7 mouse cellular contexts compared by ENCODE assay signal in genomic region chr12:91551773-91552526, GRCm38 (mm10). TPM values are rescaled to one million over a fixed set of nuclear protein-coding genes. Genes with fewer than 3 reads are reported as not detected.
DNase-seq lines count a peak whose midpoint lies in the region; ATAC-seq lines count a peak whose summit lies in the region.

No protein-coding gene starts in this region.

- peak; percentile 90 for DNase-seq in brain, adult 2 months (ENCODE audit: low read depth, low spot score)
- DNase-seq in heart, adult 8-10 months (ENCODE audit: low spot score) = peak; percentile 36
- peak; percentile 51 for DNase-seq in urinary bladder, postnatal 14 days (ENCODE audit: low spot score)

- WGBS in kidney, embryonic 14.5 days = 77% methylated on average over 19 of the region's 19 CpGs
- 51% methylated on average over 19 of the region's 19 CpGs for WGBS in limb, embryonic 13.5 days
- 41% methylated on average over 19 of the region's 19 CpGs for whole genome bisulfite sequencing in neural tube, embryonic 13.5 days

- H3K27ac ChIP-seq in kidney, embryonic 14.5 days (ENCODE audit: low read depth, low read length) = no peak overlapping the region
- no peak overlapping the region for H3K27ac ChIP-seq in limb, embryonic 13.5 days
- H3K27ac ChIP-seq in neural tube, embryonic 13.5 days (replicated peaks) = no peak overlapping the region

- H3K9ac ChIP-seq in kidney, embryonic 14.5 days (ENCODE audit: low read depth, low read length) = no peak overlapping the region
- no peak overlapping the region for H3K9ac ChIP-seq in limb, embryonic 13.5 days
- no peak overlapping the region for H3K9ac ChIP-seq in neural tube, embryonic 13.5 days

- peaks cover under 1% of the 10 kb centered on the region; the same call in 1 of the 2 replicates for H3K36me3 ChIP-seq in kidney, embryonic 14.5 days (ENCODE audit: control insufficient read depth, insufficient read depth, low read length)
- H3K36me3 ChIP-seq in limb, embryonic 13.5 days = peaks cover 18% of the 10 kb centered on the region
- peaks cover 3% of the 10 kb centered on the region; the same call in 1 of the 2 replicates for H3K36me3 ChIP-seq in neural tube, embryonic 13.5 days

- no peaks in the 10 kb centered on the region for H3K9me3 ChIP-seq in kidney, embryonic 14.5 days (ENCODE audit: control insufficient read depth, low read length)
- H3K9me3 ChIP-seq in limb, embryonic 13.5 days = no peaks in the 10 kb centered on the region
- no peaks in the 10 kb centered on the region for H3K9me3 ChIP-seq in neural tube, embryonic 13.5 days

- H3K4me2 ChIP-seq in kidney, embryonic 14.5 days (replicated peaks; ENCODE audit: low read depth, low read length) = no peak overlapping the region
- H3K4me2 ChIP-seq in limb, embryonic 13.5 days (replicated peaks) = peak overlapping the region; percentile 35
- peak overlapping the region; percentile 32 for H3K4me2 ChIP-seq in neural tube, embryonic 13.5 days

- no peaks in the 10 kb centered on the region for H3K27me3 ChIP-seq in kidney, embryonic 14.5 days (ENCODE audit: control insufficient read depth, insufficient read depth, low read length)
- H3K27me3 ChIP-seq in limb, embryonic 13.5 days = no peaks in the 10 kb centered on the region
- H3K27me3 ChIP-seq in neural tube, embryonic 13.5 days = no peaks in the 10 kb centered on the region

- no peaks in the 10 kb centered on the region for H3K4me1 ChIP-seq in kidney, embryonic 14.5 days (ENCODE audit: control insufficient read depth, insufficient read depth, low read length)
- peaks cover 8% of the 10 kb centered on the region for H3K4me1 ChIP-seq in limb, embryonic 13.5 days
- H3K4me1 ChIP-seq in neural tube, embryonic 13.5 days (replicated peaks) = peaks cover 12% of the 10 kb centered on the region

- ATAC-seq in common myeloid progenitor, adult 5-6 weeks (replicated peaks; ENCODE audit: low read depth, poor library complexity, severe bottlenecking) = peak; percentile 77; the same call in 1 of the 2 replicates
- peak; percentile 69; the same call in 1 of the 2 replicates for ATAC-seq in kidney, embryonic 14.5 days (ENCODE audit: low FRiP score, low TSS enrichment)
- ATAC-seq in limb, embryonic 13.5 days (ENCODE audit: low FRiP score, low read depth) = peak; percentile 87
- ATAC-seq in neural tube, embryonic 13.5 days (ENCODE audit: low read depth) = peak; percentile 92

- H3K4me3 ChIP-seq in kidney, embryonic 14.5 days (ENCODE audit: low read length) = no peak overlapping the region
- no peak overlapping the region for H3K4me3 ChIP-seq in limb, embryonic 13.5 days
- H3K4me3 ChIP-seq in neural tube, embryonic 13.5 days = no peak overlapping the region

RNA-seq across cellular contexts. Expression of gene Gtf2a1, which starts 38.3 kb away (rescaled TPM):
- total RNA-seq in common myeloid progenitor, adult 5-6 weeks (2017) = 35.4 and 44.0 TPM in 2 replicates
- 10 to 100 TPM; 24.5 to 31.5 (median 28.2) TPM for total RNA-seq in heart, adult 8-10 months (2022)
- 33.4 and 45.7 TPM in 2 replicates for polyA plus RNA-seq in kidney, embryonic 14.5 days (2014; fragmentation: Nextera tagmentation; extraction: Ambion mirVana)
- 47.6 and 50.4 TPM in 2 replicates for polyA plus RNA-seq in limb, embryonic 13.5 days (2015; fragmentation: Nextera tagmentation; extraction: Ambion mirVana)
- polyA plus RNA-seq in neural tube, embryonic 13.5 days (2015; fragmentation: Nextera tagmentation; extraction: Ambion mirVana) = 72.4 and 75.4 TPM in 2 replicates

Comparison
In these comparisons a context has a peak if more than half of its experiments do, and no peak if none do; other contexts are left out.
1. DNase-seq: peak in every context shown above with its lines; median percentile 90 in brain, adult 2 months; 51 in urinary bladder, postnatal 14 days; 36 in heart, adult 8-10 months.